Mouse (Mus musculus) lung, postnatal 0 days (tissue): ENCODE measurements around the gene Them7.

Experiments used
- CTCF ChIP-seq: IDR thresholded peaks from 2 replicates; pipeline ENCODE4 v1.5.1; 2016; ENCODE audit warnings: antibody characterized with exemption, mild to moderate bottlenecking
- EP300 ChIP-seq: IDR thresholded peaks from 2 replicates; pipeline ENCODE4 v1.6.1; 2016; ENCODE audit warnings: antibody characterized with exemption, mild to moderate bottlenecking, control low read depth

DNA sequence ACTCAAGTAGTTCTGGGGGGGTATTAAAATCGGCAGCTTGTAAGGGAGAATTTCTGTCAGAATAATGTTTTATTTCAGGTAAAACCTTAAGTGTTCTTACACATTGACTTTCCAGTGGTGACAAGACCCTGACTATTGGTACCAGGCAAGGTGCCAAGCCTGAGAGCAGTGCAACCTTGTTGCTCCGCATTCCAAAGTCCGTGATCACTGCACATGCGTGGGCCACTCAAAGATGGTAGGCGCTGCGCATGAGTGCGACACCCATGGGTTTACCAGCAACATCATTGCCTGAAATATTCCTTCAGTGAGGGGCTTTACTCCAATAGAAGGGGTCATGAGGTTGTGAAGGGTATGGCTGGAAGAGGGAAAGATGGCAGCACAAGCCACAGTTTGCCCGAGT is 77.0 kb downstream of the Them7 start:
- TF ChIP-seq CTCF = no peak
- TF ChIP-seq EP300 = no peak
